Mouse (Mus musculus) thymus, adult 2 months (tissue): ENCODE measurements around the gene Gm10229. TPM values are rescaled to one million over a fixed set of nuclear protein-coding genes. Genes with fewer than 3 reads are reported as not detected.
"Not testable (repeated sequence)": the region's sequence is repeated elsewhere in the genome, so short reads cannot be mapped to it uniquely, and the experiment has no call there.

ENCODE experiments used
- DNase-seq: peaks from one replicate; pipeline ENCODE4 v3.0.0; 2021
- H3K27ac ChIP-seq: fragments of 200-500 bp; 2 replicates; pipeline ENCODE4 v1.5.1; 2012; ENCODE audit warnings: low read length, control low read depth; ENCODE audit not compliant: control insufficient read depth, insufficient read depth
- H3K27me3 ChIP-seq: fragments of 200-500 bp; 2 replicates; pipeline ENCODE4 v1.6.1; 2012; ENCODE audit warnings: mild to moderate bottlenecking, low read length, moderate library complexity, mixed read lengths; ENCODE audit not compliant: control insufficient read depth, insufficient read depth
- H3K36me3 ChIP-seq: fragments of 200-500 bp; 2 replicates; pipeline ENCODE4 v1.6.1; 2012; ENCODE audit warnings: mild to moderate bottlenecking, low read length, moderate library complexity; ENCODE audit not compliant: control insufficient read depth, insufficient read depth
- H3K4me1 ChIP-seq: fragments of 200-500 bp; replicated peaks from 2 replicates; pipeline ENCODE4 v1.6.1; 2012; ENCODE audit warnings: low read length; ENCODE audit not compliant: control insufficient read depth, insufficient read depth
- H3K4me3 ChIP-seq: fragments of 200-500 bp; 2 replicates; pipeline ENCODE4 v1.5.1; 2012; ENCODE audit warnings: mild to moderate bottlenecking, low read length, control low read depth, moderate library complexity; ENCODE audit not compliant: control insufficient read depth, insufficient read depth
- CTCF ChIP-seq: fragments of 200-500 bp; IDR thresholded peaks from 2 replicates; pipeline ENCODE4 v1.5.1; 2012; ENCODE audit warnings: mild to moderate bottlenecking, control low read depth, low read length, moderate library complexity, borderline replicate concordance; ENCODE audit not compliant: control insufficient read depth, poor library complexity, insufficient read depth; ENCODE audit errors: extremely low read depth
- POLR2A ChIP-seq: fragments of 200-500 bp; IDR thresholded peaks from 2 replicates; pipeline ENCODE4 v1.6.1; 2012; ENCODE audit warnings: mild to moderate bottlenecking, low read length, control low read depth, moderate library complexity; ENCODE audit not compliant: control insufficient read depth, poor library complexity, insufficient read depth; ENCODE audit errors: extremely low read depth
- WGBS: fragments of 180-500 bp; shearing (Covaris S2); methylation state at CpG from one replicate; pipeline ENCODE4 v1.1.7; 2018; 5-methylcytosine and 5-hydroxymethylcytosine counted together
- polyA plus RNA-seq: library from polyadenylated mRNA; depleted of rRNA; stranded (reverse); fragments of >200 nt; gene quantifications from 2 replicates; pipeline ENCODE4 v1.2.3, GENCODE M21; 2012; rRNA removed

Gm10229 gene
- polyA plus RNA-seq = not detected in 2 replicates

DNA sequence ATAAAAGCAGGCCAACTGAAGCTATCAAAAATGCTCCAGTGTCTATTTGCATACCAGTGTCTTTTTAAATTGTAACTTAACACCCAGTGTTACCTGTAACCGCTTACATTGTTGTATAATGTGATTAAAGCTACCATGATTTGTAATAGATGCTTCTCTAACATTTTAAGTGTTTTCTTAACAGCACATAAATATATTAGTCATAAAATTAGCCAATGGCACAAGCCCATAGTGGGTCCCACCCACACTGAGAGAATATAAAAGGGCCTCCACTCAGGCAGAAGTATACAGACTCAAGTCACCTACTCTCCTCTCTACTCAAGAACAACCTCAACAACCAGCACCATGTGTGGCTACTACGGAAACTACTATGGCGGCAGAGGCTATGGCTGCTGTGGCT lies at the start of gene Gm10229:
TSS of gene Gm10229 (plus strand) at position 301 of the 400 bp plus-strand sequence.
- not testable (repeated sequence) for H3K4me1 ChIP-seq, H3K36me3 ChIP-seq, H3K4me3 ChIP-seq, DNase-seq, H3K27me3 ChIP-seq, H3K27ac ChIP-seq
- WGBS = 95% methylated on average over 3 of the region's 3 CpGs

- TF ChIP-seq POLR2A = no peak
- no peak for TF ChIP-seq CTCF
- WGBS = 86% methylated on average over 5 of the region's 5 CpGs
- no peak within 1 kb of the TSS for H3K4me3 ChIP-seq
- no peak within 1 kb of the TSS for H3K27ac ChIP-seq
- H3K27me3 ChIP-seq = no peaks in the 10 kb centered on the region
- DNase-seq = no peak
- H3K36me3 ChIP-seq = no peaks in the 10 kb centered on the region
- H3K4me1 ChIP-seq = no peaks in the 10 kb centered on the region
These were observed 4.4 kb upstream of the Gm10229 start, which contains the start of gene Krtap22-2 for GRCm38 (mm10) chr16:89010659-89011058. Krtap22-2 (minus strand) TSS chr16:89010759.

DNA sequence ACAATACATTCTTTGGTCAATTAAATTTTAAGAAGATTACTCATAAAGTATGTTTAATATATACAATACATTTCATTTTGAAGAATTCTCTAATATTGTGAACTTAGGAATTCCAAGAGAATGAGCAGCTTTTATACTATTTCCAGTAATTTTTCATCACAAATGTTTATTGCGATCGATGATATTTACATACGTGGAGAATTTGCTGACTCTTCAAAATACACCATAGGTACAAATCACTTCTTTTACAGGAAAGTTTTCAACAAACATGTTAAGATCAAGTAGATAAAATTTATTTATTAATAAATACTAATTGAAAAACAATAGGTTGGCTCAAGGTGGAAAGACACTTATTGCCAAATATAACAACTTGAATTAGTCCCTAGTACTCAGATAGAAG lies 1.1 kb upstream of the Gm10229 start:
- Histone ChIP-seq H3K27ac (no peak overlapping the region), H3K27me3 (no peaks in the 10 kb centered on the region), H3K4me3 (no peak overlapping the region), H3K4me1 (no peaks in the 10 kb centered on the region), H3K36me3 (no peaks in the 10 kb centered on the region)
- no peak for TF ChIP-seq CTCF
- no peak for TF ChIP-seq POLR2A
- no peak for DNase-seq
- WGBS = 97% methylated on average over 3 of the region's 3 CpGs

- not testable (repeated sequence) for H3K4me1 ChIP-seq, DNase-seq, H3K27me3 ChIP-seq, H3K4me3 ChIP-seq, H3K36me3 ChIP-seq, H3K27ac ChIP-seq
- WGBS = 96% methylated on average over 3 of the region's 3 CpGs
These were observed 16.3 kb downstream of the Gm10229 start, which contains the start of gene Krtap6-1 for GRCm38 (mm10) chr16:89031399-89031798. Krtap6-1 (plus strand) TSS chr16:89031699.

DNA sequence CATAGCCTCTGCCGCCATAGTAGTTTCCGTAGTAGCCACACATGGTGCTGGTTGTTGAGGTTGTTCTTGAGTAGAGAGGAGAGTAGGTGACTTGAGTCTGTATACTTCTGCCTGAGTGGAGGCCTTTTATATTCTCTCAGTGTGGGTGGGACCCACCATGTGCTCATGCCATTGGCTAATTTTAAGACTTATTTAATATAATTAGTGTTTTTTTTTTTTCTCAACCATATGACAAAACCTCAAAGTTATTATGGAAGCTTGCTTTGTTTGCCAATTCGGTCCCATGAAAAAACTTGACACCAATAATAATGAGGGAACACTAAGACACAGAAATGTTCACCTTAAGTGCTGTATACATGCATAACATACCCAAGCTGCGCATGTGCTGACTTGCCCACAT lies 26.3 kb downstream of the Gm10229 start, which contains the start of gene Gm10228:
TSS of gene Gm10228 (minus strand) at position 101 of the 400 bp plus-strand sequence.
- H3K4me1 ChIP-seq, DNase-seq, H3K27ac ChIP-seq, H3K36me3 ChIP-seq, H3K27me3 ChIP-seq, H3K4me3 ChIP-seq: not testable (repeated sequence)
- 96% methylated on average over 2 of the region's 4 CpGs for WGBS

DNA sequence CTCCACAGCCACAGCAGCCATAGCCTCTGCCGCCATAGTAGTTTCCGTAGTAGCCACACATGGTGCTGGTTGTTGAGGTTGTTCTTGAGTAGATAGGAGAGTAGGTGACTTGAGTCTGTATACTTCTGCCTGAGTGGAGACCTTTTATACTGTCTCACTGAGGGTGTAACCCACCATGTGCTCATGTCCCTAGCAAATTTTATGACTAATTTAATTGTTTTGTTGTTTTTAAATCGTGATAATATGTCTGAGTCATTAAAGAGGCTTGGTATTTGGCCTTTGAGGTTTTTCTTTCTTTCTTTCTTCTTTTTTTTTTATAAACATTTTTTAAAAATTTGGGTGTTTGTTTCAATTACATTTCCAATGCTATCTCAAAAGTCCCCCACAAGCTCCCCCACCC lies 32.7 kb downstream of the Gm10229 start, which contains the start of gene Krtap6-5:
TSS of gene Krtap6-5 (minus strand) at position 101 of the 400 bp plus-strand sequence.
- no peaks in the 10 kb centered on the region for H3K4me1 ChIP-seq
- TF ChIP-seq CTCF (no peak), POLR2A (no peak)
- H3K4me3 ChIP-seq = no peak within 1 kb of the TSS
- H3K27me3 ChIP-seq = no peaks in the 10 kb centered on the region
- no peak for DNase-seq
- no peak within 1 kb of the TSS for H3K27ac ChIP-seq
- no peaks in the 10 kb centered on the region for H3K36me3 ChIP-seq
- 84% methylated on average over 3 of the region's 3 CpGs for WGBS

- WGBS = no CpG with 5 or more reads among the region's 2 CpGs
- H3K36me3 ChIP-seq = not testable (repeated sequence)
These were observed 48.8 kb downstream of the Gm10229 start, which contains the start of gene 1110025L11Rik for GRCm38 (mm10) chr16:89063902-89064301. 1110025L11Rik (minus strand) TSS chr16:89064002.

More at GRCm38 (mm10) chr16:89063902-89064301, 48.8 kb downstream of the Gm10229 start, which contains the start of gene 1110025L11Rik:
- not testable (repeated sequence) for H3K4me3 ChIP-seq, H3K4me1 ChIP-seq, DNase-seq, H3K27me3 ChIP-seq, H3K27ac ChIP-seq

Other genes with a start within 250 kb of the Gm10229 start
- not detected in 2 replicates for gene 2310057N15Rik, start 241.1 kb upstream of the Gm10229 start, polyA plus RNA-seq
- gene Gm5965, start 237.4 kb upstream of the Gm10229 start, polyA plus RNA-seq = not detected in 2 replicates
- gene Gm20741, start 203.1 kb upstream of the Gm10229 start, polyA plus RNA-seq = not detected in 2 replicates
- gene Krtap15, start 195.1 kb upstream of the Gm10229 start, polyA plus RNA-seq = not detected in 2 replicates
- not detected in 2 replicates for gene Krtap14, start 189.1 kb upstream of the Gm10229 start, polyA plus RNA-seq
- gene Krtap19-1, start 145.9 kb upstream of the Gm10229 start, polyA plus RNA-seq = not detected in 2 replicates
- not detected in 2 replicates for gene Krtap19-2, start 141.0 kb upstream of the Gm10229 start, polyA plus RNA-seq
- gene Krtap19-3, start 137.2 kb upstream of the Gm10229 start, polyA plus RNA-seq = not detected in 2 replicates
- not detected in 2 replicates for gene Krtap19-4, start 130.2 kb upstream of the Gm10229 start, polyA plus RNA-seq
- not detected in 2 replicates for gene Krtap19-5, start 118.8 kb upstream of the Gm10229 start, polyA plus RNA-seq
- gene Krtap19-9b, start 83.0 kb upstream of the Gm10229 start, polyA plus RNA-seq = not detected in 2 replicates
- not detected in 2 replicates for gene Krtap16-3, start 52.4 kb upstream of the Gm10229 start, polyA plus RNA-seq
- not detected in 2 replicates for gene Krtap22-2, start 4.5 kb upstream of the Gm10229 start, polyA plus RNA-seq
- not detected in 2 replicates for gene Krtap6-1, start 16.4 kb downstream of the Gm10229 start, polyA plus RNA-seq
- gene Gm10228, start 26.2 kb downstream of the Gm10229 start, polyA plus RNA-seq = not detected in 2 replicates
- gene Krtap6-5, start 32.6 kb downstream of the Gm10229 start, polyA plus RNA-seq = not detected in 2 replicates
- gene 1110025L11Rik, start 48.7 kb downstream of the Gm10229 start, polyA plus RNA-seq = not detected in 2 replicates
- gene Krtap6-3, start 68.7 kb downstream of the Gm10229 start, polyA plus RNA-seq = not detected in 2 replicates
- not detected in 2 replicates for gene Gm6358, start 125.6 kb downstream of the Gm10229 start, polyA plus RNA-seq
- gene Gm10061, start 135.8 kb downstream of the Gm10229 start, polyA plus RNA-seq = not detected in 2 replicates
- gene Gm9789, start 142.7 kb downstream of the Gm10229 start, polyA plus RNA-seq = not detected in 2 replicates
- gene Gm7735, start 154.2 kb downstream of the Gm10229 start, polyA plus RNA-seq = not detected in 2 replicates
- gene 1110057P08Rik, start 159.5 kb downstream of the Gm10229 start, polyA plus RNA-seq = not detected in 2 replicates
- gene Krtap20-2, start 190.6 kb downstream of the Gm10229 start, polyA plus RNA-seq = not detected in 2 replicates